Mouse (Mus musculus) lung, postnatal 0 days (tissue): ENCODE data around the gene Rabep2.

ENCODE experiments used
- CTCF ChIP-seq: IDR thresholded peaks from 2 replicates; pipeline ENCODE4 v1.5.1; 2016; ENCODE audit warnings: antibody characterized with exemption, mild to moderate bottlenecking
- EP300 ChIP-seq: IDR thresholded peaks from 2 replicates; pipeline ENCODE4 v1.6.1; 2016; ENCODE audit warnings: antibody characterized with exemption, mild to moderate bottlenecking, control low read depth

- TF ChIP-seq CTCF (no peak), EP300 (no peak)
These were observed 40.4 kb upstream of the Rabep2 start for GRCm38 (mm10) chr7:126388185-126388584.
